Mouse (Mus musculus) T-cell, adult 2 months (primary cell): ENCODE measurements at regions not wholly inside any gene's neighbourhood (a gene's known extent, or its start where the extent isn't known, plus 50 kb on each side); places are given as distances from the start of the nearest gene placed in this dataset.

Source experiments
- DNase-seq: peaks from one replicate; pipeline ENCODE4 v3.0.0; 2022; ENCODE audit warnings: low spot score

GRCm38 (mm10) chr6:84261483-84261882 lies 253.1 kb downstream of the Dysf start:
- no peak for DNase-seq
